Mouse (Mus musculus): Measurements from ENCODE around the gene Ttc30a2.
"Not testable (repeated sequence)": the region's sequence is repeated elsewhere in the genome, so short reads cannot be mapped to it uniquely, and the experiment has no call there.

DNA sequence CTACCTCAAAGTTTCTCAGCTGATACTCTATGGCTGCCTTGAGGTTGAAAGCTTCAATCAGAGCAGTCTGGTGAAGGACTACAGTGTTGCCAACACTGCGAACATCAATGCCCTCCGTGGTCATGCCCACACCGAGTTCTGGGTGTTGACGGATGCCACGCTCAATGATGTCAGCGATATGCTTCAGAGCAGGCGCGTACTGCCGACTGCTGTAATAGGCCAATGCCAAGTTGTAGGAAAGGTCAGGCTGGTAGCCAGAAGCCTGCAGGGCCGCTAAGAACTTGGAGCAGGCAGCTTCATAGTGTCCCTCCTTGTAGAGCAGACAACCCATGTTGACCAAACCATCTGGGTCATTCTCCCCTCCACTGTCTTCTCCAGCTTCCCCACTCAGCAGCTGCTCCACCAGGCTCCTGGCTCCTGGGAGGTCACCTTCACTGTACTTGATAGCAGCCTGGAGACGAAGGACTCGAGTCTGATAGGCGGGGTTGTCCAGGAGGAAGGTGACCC, 3.0 kb upstream of the Ttc30a2 start:
- TF ChIP-seq CTCF (IDR thresholded peaks at IDR 0.05; ENCODE audit: extremely low read depth, insufficient read length, insufficient replicate concordance, low read depth, low read length); POLR2A (IDR thresholded peaks at IDR 0.05; ENCODE audit: low read depth, low read length): not testable (repeated sequence)

Data from small intestine, adult 2 months (tissue).